Mouse (Mus musculus) liver, postnatal 0 days (tissue): ENCODE measurements around the gene Ccdc33.

Experiments
- CTCF ChIP-seq: sonication (generic); IDR thresholded peaks from 2 replicates; pipeline ENCODE4 v1.5.1; 2016; ENCODE audit warnings: antibody characterized with exemption, low read depth
- EP300 ChIP-seq: IDR thresholded peaks from 2 replicates; pipeline ENCODE4 v1.6.1; 2016; ENCODE audit warnings: antibody characterized with exemption, low read depth, mild to moderate bottlenecking

- no peak for TF ChIP-seq CTCF
- TF ChIP-seq EP300, result no peak
Measured at GRCm38 (mm10) chr9:58009588-58009987, 109.0 kb downstream of the Ccdc33 start.
